Mouse (Mus musculus): Measurements from ENCODE around the gene Slc22a12.

The Slc22a12 gene

GRCm38 (mm10) chr19:6542367-6543034, at the start of gene Slc22a12:
Gene Slc22a12 (minus strand): TSS chr19:6543032.
- TF ChIP-seq GATA4 (IDR thresholded peaks at IDR 0.05; ENCODE audit: insufficient replicate concordance, low read length): no peak

- TF ChIP-seq GATA4 (IDR thresholded peaks at IDR 0.05; ENCODE audit: insufficient replicate concordance, low read length): no peak
Measured at GRCm38 (mm10) chr19:6572001-6572400, 29.2 kb upstream of the Slc22a12 start.

- no peak for TF ChIP-seq GATA4 (IDR thresholded peaks at IDR 0.05; ENCODE audit: insufficient replicate concordance, low read length)
Measured at GRCm38 (mm10) chr19:6571476-6571875, 28.6 kb upstream of the Slc22a12 start.

GRCm38 (mm10) chr19:6569561-6569960, 26.7 kb upstream of the Slc22a12 start:
- TF ChIP-seq GATA4 (IDR thresholded peaks at IDR 0.05; ENCODE audit: insufficient replicate concordance, low read length): no peak

GRCm38 (mm10) chr19:6569021-6569420, 26.2 kb upstream of the Slc22a12 start:
- TF ChIP-seq GATA4 (IDR thresholded peaks at IDR 0.05; ENCODE audit: insufficient replicate concordance, low read length): no peak

GRCm38 (mm10) chr19:6566450-6566849, 23.6 kb upstream of the Slc22a12 start:
- TF ChIP-seq GATA4 (IDR thresholded peaks at IDR 0.05; ENCODE audit: insufficient replicate concordance, low read length): no peak

GRCm38 (mm10) chr19:6565136-6565535, 22.3 kb upstream of the Slc22a12 start:
- no peak for TF ChIP-seq GATA4 (IDR thresholded peaks at IDR 0.05; ENCODE audit: insufficient replicate concordance, low read length)

GRCm38 (mm10) chr19:6560246-6560815, 17.5 kb upstream of the Slc22a12 start:
- TF ChIP-seq GATA4 (IDR thresholded peaks at IDR 0.05; ENCODE audit: insufficient replicate concordance, low read length): no peak

GRCm38 (mm10) chr19:6559576-6559975, 16.7 kb upstream of the Slc22a12 start:
- no peak for TF ChIP-seq GATA4 (IDR thresholded peaks at IDR 0.05; ENCODE audit: insufficient replicate concordance, low read length)

- peak; percentile 88; the same call in 1 of the 2 replicates for TF ChIP-seq GATA4 (IDR thresholded peaks at IDR 0.05; ENCODE audit: insufficient replicate concordance, low read length)
Measured at GRCm38 (mm10) chr19:6553819-6554582, 11.2 kb upstream of the Slc22a12 start.

- TF ChIP-seq GATA4 (IDR thresholded peaks at IDR 0.05; ENCODE audit: insufficient replicate concordance, low read length): no peak
Measured at GRCm38 (mm10) chr19:6553174-6553573, 10.3 kb upstream of the Slc22a12 start.

- TF ChIP-seq GATA4 (IDR thresholded peaks at IDR 0.05; ENCODE audit: insufficient replicate concordance, low read length): no peak
Measured at GRCm38 (mm10) chr19:6552302-6553028, 9.6 kb upstream of the Slc22a12 start.

- no peak for TF ChIP-seq GATA4 (IDR thresholded peaks at IDR 0.05; ENCODE audit: insufficient replicate concordance, low read length)
Measured at GRCm38 (mm10) chr19:6551215-6551614, 8.4 kb upstream of the Slc22a12 start.

GRCm38 (mm10) chr19:6549566-6549965, 6.7 kb upstream of the Slc22a12 start:
- TF ChIP-seq GATA4 (IDR thresholded peaks at IDR 0.05; ENCODE audit: insufficient replicate concordance, low read length): no peak

Data from liver, adult (tissue).